Mouse (Mus musculus): ENCODE measurements at regions not wholly inside any gene's neighbourhood (a gene's known extent, or its start where the extent isn't known, plus 50 kb on each side); places are given as distances from the start of the nearest gene placed in this dataset.
"Not testable (repeated sequence)": the region's sequence is repeated elsewhere in the genome, so short reads cannot be mapped to it uniquely, and the experiment has no call there.

GRCm38 (mm10) chr6:18566934-18567333 lies 52.3 kb upstream of the Cttnbp2 start:
- not testable (repeated sequence) for DNase-seq (ENCODE audit: low read depth, low spot score)

GRCm38 (mm10) chr6:18569221-18569620 lies 54.6 kb upstream of the Cttnbp2 start:
- DNase-seq (ENCODE audit: low read depth, low spot score) = no peak

GRCm38 (mm10) chr6:18578501-18578900 lies 63.9 kb upstream of the Cttnbp2 start:
- no peak for DNase-seq (ENCODE audit: low read depth, low spot score)

- DNase-seq (ENCODE audit: low read depth, low spot score) = no peak
These were observed 74.8 kb upstream of the Cttnbp2 start for GRCm38 (mm10) chr6:18589436-18589835.

- DNase-seq (ENCODE audit: low read depth, low spot score) = no peak
These were observed 82.0 kb upstream of the Cttnbp2 start for GRCm38 (mm10) chr6:18596680-18597079.

GRCm38 (mm10) chr6:18599626-18600025 lies 85.0 kb upstream of the Cttnbp2 start:
- no peak for DNase-seq (ENCODE audit: low read depth, low spot score)

- DNase-seq (ENCODE audit: low read depth, low spot score) = no peak
These were observed 87.3 kb upstream of the Cttnbp2 start for GRCm38 (mm10) chr6:18601926-18602325.

- DNase-seq (ENCODE audit: low read depth, low spot score) = no peak
These were observed 107.0 kb upstream of the Cttnbp2 start for GRCm38 (mm10) chr6:18621372-18622262.

- no peak for DNase-seq (ENCODE audit: low read depth, low spot score)
These were observed 113.9 kb upstream of the Cttnbp2 start for GRCm38 (mm10) chr6:18628591-18628990.

- DNase-seq (ENCODE audit: low read depth, low spot score) = no peak
These were observed 119.0 kb upstream of the Cttnbp2 start for GRCm38 (mm10) chr6:18633540-18634200.

- DNase-seq (ENCODE audit: low read depth, low spot score) = no peak
These were observed 125.2 kb upstream of the Cttnbp2 start for GRCm38 (mm10) chr6:18639712-18640383.

GRCm38 (mm10) chr6:18648898-18649591 lies 134.4 kb upstream of the Cttnbp2 start:
- no peak for DNase-seq (ENCODE audit: low read depth, low spot score)

GRCm38 (mm10) chr6:18651319-18651718 lies 136.7 kb upstream of the Cttnbp2 start:
- DNase-seq (ENCODE audit: low read depth, low spot score) = no peak

- no peak for DNase-seq (ENCODE audit: low read depth, low spot score)
These were observed 137.5 kb upstream of the Cttnbp2 start for GRCm38 (mm10) chr6:18652006-18652601.

GRCm38 (mm10) chr6:18654275-18654674 lies 139.6 kb upstream of the Cttnbp2 start:
- no peak for DNase-seq (ENCODE audit: low read depth, low spot score)

- no peak for DNase-seq (ENCODE audit: low read depth, low spot score)
These were observed 141.6 kb upstream of the Cttnbp2 start for GRCm38 (mm10) chr6:18656202-18656601.

- DNase-seq (ENCODE audit: low read depth, low spot score) = no peak
These were observed 142.2 kb upstream of the Cttnbp2 start for GRCm38 (mm10) chr6:18656772-18657401.

- DNase-seq (ENCODE audit: low read depth, low spot score) = no peak
These were observed 150.0 kb upstream of the Cttnbp2 start for GRCm38 (mm10) chr6:18664687-18665086.

- DNase-seq (ENCODE audit: low read depth, low spot score) = no peak
These were observed 151.3 kb upstream of the Cttnbp2 start for GRCm38 (mm10) chr6:18665992-18666391.

- no peak for DNase-seq (ENCODE audit: low read depth, low spot score)
These were observed 151.9 kb upstream of the Cttnbp2 start for GRCm38 (mm10) chr6:18666543-18666942.

- no peak for DNase-seq (ENCODE audit: low read depth, low spot score)
These were observed 156.0 kb upstream of the Cttnbp2 start for GRCm38 (mm10) chr6:18670677-18671076.

Data from retina, adult 2 months (tissue).